24 mouse cellular contexts compared by ENCODE assay signal in the genomic region with DNA sequence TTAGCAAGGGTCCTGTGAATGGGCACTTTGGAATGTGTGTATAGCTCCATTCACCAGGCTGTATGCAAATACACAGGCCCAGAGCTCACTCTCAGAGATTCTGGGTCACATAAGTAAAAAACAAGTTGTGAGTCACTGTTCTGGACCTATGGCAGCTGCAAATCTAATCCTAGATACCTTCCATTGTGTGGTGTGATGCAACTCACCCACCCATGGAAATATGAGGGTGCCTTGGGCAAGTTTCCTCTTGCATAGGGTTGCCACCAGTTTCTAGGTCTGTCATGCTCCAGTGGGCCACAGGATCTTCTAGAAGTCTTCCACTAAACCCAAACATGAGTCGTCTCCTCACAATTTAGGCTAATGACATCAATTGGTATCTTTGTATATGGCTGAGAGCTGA. TPM values are rescaled to one million over a fixed set of nuclear protein-coding genes. Genes with fewer than 3 reads are reported as not detected.
"Had no signal": no experiment of that assay in that cellular context is flagged by ENCODE, and none has a peak within 500 bp of the region (broad histone marks: within the 10 kb centered on the region; RNA-seq: fewer than 3 reads in every experiment).

No protein-coding gene starts in this region.

- H3K36me3 ChIP-seq: lung, embryonic 15.5 days; midbrain, embryonic 13.5 days; midbrain, embryonic 15.5 days; neural tube, embryonic 13.5 days; neural tube, embryonic 15.5 days; stomach, embryonic 15.5 days had no signal

- H3K27me3 ChIP-seq: lung, embryonic 15.5 days; megakaryocyte, embryonic 14.5 days; midbrain, embryonic 13.5 days; midbrain, embryonic 15.5 days; neural tube, embryonic 13.5 days; neural tube, embryonic 15.5 days; stomach, embryonic 15.5 days had no signal

- H3K27ac ChIP-seq: lung, embryonic 15.5 days; midbrain, embryonic 13.5 days; midbrain, embryonic 15.5 days; neural tube, embryonic 13.5 days; neural tube, embryonic 15.5 days; stomach, embryonic 15.5 days; stomach, postnatal 0 days had no signal

- H3K9me3 ChIP-seq: lung, embryonic 15.5 days; midbrain, embryonic 13.5 days; midbrain, embryonic 15.5 days; neural tube, embryonic 13.5 days; neural tube, embryonic 15.5 days; stomach, embryonic 15.5 days had no signal

- DNase-seq: liver, postnatal 0 days; lung, adult 2 months; lung, postnatal 14 days; lung, postnatal 4 days; retina, postnatal 1 day; right cerebral cortex, adult 18-20 months; right cerebral cortex, postnatal 25 days; right cerebral cortex, postnatal 4 days; thymus, adult 2 months; thymus, postnatal 25 days; thymus, postnatal 4 days had no signal

- H3K9ac ChIP-seq: liver, postnatal 0 days; lung, embryonic 15.5 days; midbrain, embryonic 13.5 days; midbrain, embryonic 15.5 days; neural tube, embryonic 13.5 days; neural tube, embryonic 15.5 days; stomach, embryonic 15.5 days had no signal

- H3K4me2 ChIP-seq: lung, embryonic 15.5 days; midbrain, embryonic 11.5 days; midbrain, embryonic 13.5 days; midbrain, embryonic 15.5 days; neural tube, embryonic 13.5 days; neural tube, embryonic 15.5 days; stomach, embryonic 15.5 days had no signal

- ATAC-seq: liver, postnatal 0 days; lung, postnatal 0 days; midbrain, embryonic 13.5 days; midbrain, embryonic 15.5 days had no signal

- H3K4me1 ChIP-seq: lung, embryonic 15.5 days; megakaryocyte, embryonic 14.5 days; midbrain, embryonic 13.5 days; midbrain, embryonic 15.5 days; neural tube, embryonic 13.5 days; neural tube, embryonic 15.5 days; stomach, embryonic 15.5 days had no signal

- H3K4me3 ChIP-seq: lung, embryonic 15.5 days; megakaryocyte, embryonic 14.5 days; midbrain, embryonic 13.5 days; midbrain, embryonic 15.5 days; neural tube, embryonic 13.5 days; neural tube, embryonic 15.5 days; stomach, embryonic 15.5 days had no signal

RNA-seq across cellular contexts. Expression of gene Tnfsf15, which starts 51.6 kb away (rescaled TPM):
- total RNA-seq: midbrain, postnatal 0 days; monocyte, adult 5-6 weeks had no signal
- polyA plus RNA-seq: liver, postnatal 0 days; midbrain, embryonic 11.5 days; midbrain, embryonic 13.5 days; midbrain, embryonic 15.5 days; midbrain, postnatal 0 days; neural tube, embryonic 11.5 days; neural tube, embryonic 13.5 days; neural tube, embryonic 15.5 days had no signal
